8 mouse cellular contexts compared by ENCODE assay signal in genomic region chr19:4878405-4879323, GRCm38 (mm10). TPM values are rescaled to one million over a fixed set of nuclear protein-coding genes. Genes with fewer than 3 reads are reported as not detected.
DNase-seq lines count a peak whose midpoint lies in the region; ATAC-seq and TF ChIP-seq lines count a peak whose summit lies in the region.

Zdhhc24 (plus strand) TSS chr19:4878668.

- H3K4me3 ChIP-seq in C2C12 (ENCODE audit: insufficient read depth, poor library complexity, severe bottlenecking) (peak within 1 kb of the TSS; percentile 84), myocyte (peak within 1 kb of the TSS; percentile 43)
- peak within 1 kb of the TSS; percentile 79 for H3K4me3 ChIP-seq in erythroblast, embryonic 14.5 days (replicated peaks)
- peak within 1 kb of the TSS; percentile 97 for H3K4me3 ChIP-seq in heart, embryonic 11.5 days (ENCODE audit: low read depth, low read length)
- peak within 1 kb of the TSS; percentile 97 for H3K4me3 ChIP-seq in kidney, embryonic 16.5 days (ENCODE audit: low read length)
- peak within 1 kb of the TSS; percentile 99 for H3K4me3 ChIP-seq in liver, adult 2 months (ENCODE audit: insufficient read depth, low read depth, low read length)

- H3K27ac ChIP-seq in heart, embryonic 11.5 days (ENCODE audit: low read depth, low read length): peak within 1 kb of the TSS; percentile 22; the same call in 1 of the 2 replicates
- H3K27ac ChIP-seq in kidney, embryonic 16.5 days (ENCODE audit: low read length): peak within 1 kb of the TSS; percentile 88
- no peak within 1 kb of the TSS for H3K27ac ChIP-seq in liver, adult 2 months (replicated peaks; ENCODE audit: insufficient read depth, low read depth, low read length)

- no peaks in the 10 kb centered on the region for H3K27me3 ChIP-seq in C2C12 (ENCODE audit: control insufficient read depth, insufficient read depth, insufficient read length)
- H3K27me3 ChIP-seq in erythroblast, embryonic 14.5 days (ENCODE audit: control insufficient read depth): peaks cover 27% of the 10 kb centered on the region
- H3K27me3 ChIP-seq in heart, embryonic 11.5 days (ENCODE audit: control insufficient read depth, insufficient read depth, low read length): 0 out of 2 replicates have a peak, but pooled peaks cover 2% of the 10 kb centered on the region
- no peaks in the 10 kb centered on the region for H3K27me3 ChIP-seq in kidney, embryonic 16.5 days (ENCODE audit: insufficient read depth, low read length)
- H3K27me3 ChIP-seq in liver, adult 2 months (ENCODE audit: control insufficient read depth, insufficient read depth, low read length): no peaks in the 10 kb centered on the region
- H3K27me3 ChIP-seq in myocyte (ENCODE audit: control insufficient read depth, insufficient read depth, insufficient read length): no peaks in the 10 kb centered on the region
- no peaks in the 10 kb centered on the region for H3K27me3 ChIP-seq in splenic B cell, adult 2 months (ENCODE audit: control insufficient read depth, insufficient read depth, low read length, poor library complexity, severe bottlenecking)

- peak within 1 kb of the TSS; percentile 89 for H3K9ac ChIP-seq in heart, embryonic 11.5 days (ENCODE audit: low read depth, low read length)
- peak within 1 kb of the TSS; percentile 92 for H3K9ac ChIP-seq in kidney, embryonic 16.5 days (replicated peaks; ENCODE audit: low read length)
- H3K9ac ChIP-seq in liver, adult 2 months (ENCODE audit: low read depth, low read length): peak within 1 kb of the TSS; percentile 98

- H3K9me3 ChIP-seq in erythroblast, embryonic 14.5 days (ENCODE audit: control insufficient read depth, low read length): no peaks in the 10 kb centered on the region
- no peaks in the 10 kb centered on the region; the same call in 1 of the 2 replicates for H3K9me3 ChIP-seq in heart, embryonic 11.5 days (replicated peaks; ENCODE audit: control insufficient read depth, low read length)
- no peaks in the 10 kb centered on the region for H3K9me3 ChIP-seq in kidney, embryonic 16.5 days (ENCODE audit: low read length)

- peak; percentile 44; the same call in 1 of the 2 replicates for TF ChIP-seq POLR2A in brain, embryonic 14.5 days (IDR thresholded peaks at IDR 0.05; ENCODE audit: borderline replicate concordance, extremely low read depth, insufficient read depth, insufficient read length, poor library complexity, severe bottlenecking)
- TF ChIP-seq POLR2A in liver, adult 2 months (IDR thresholded peaks at IDR 0.05; ENCODE audit: extremely low read depth, insufficient read depth, low read length): 0 out of 2 replicates have a peak, but pooled peaks have one; percentile 47
- peak; percentile 49 for TF ChIP-seq POLR2A in myocyte (IDR thresholded peaks at IDR 0.05; ENCODE audit: insufficient read length, low read depth)

- H3K79me3 ChIP-seq in C2C12 (ENCODE audit: low read depth): peaks cover 4% of the 10 kb centered on the region

- H3K36me3 ChIP-seq in C2C12 (ENCODE audit: control insufficient read depth, insufficient read depth): no peaks in the 10 kb centered on the region
- peaks cover 40% of the 10 kb centered on the region for H3K36me3 ChIP-seq in erythroblast, embryonic 14.5 days (ENCODE audit: control insufficient read depth)
- no peaks in the 10 kb centered on the region for H3K36me3 ChIP-seq in heart, embryonic 11.5 days (ENCODE audit: control insufficient read depth, insufficient read depth, low read length)
- no peaks in the 10 kb centered on the region for H3K36me3 ChIP-seq in kidney, embryonic 16.5 days (ENCODE audit: insufficient read depth, low read length)
- no peaks in the 10 kb centered on the region for H3K36me3 ChIP-seq in liver, adult 2 months (ENCODE audit: control insufficient read depth, insufficient read depth, low read length)
- no peaks in the 10 kb centered on the region for H3K36me3 ChIP-seq in myocyte (ENCODE audit: control insufficient read depth, insufficient read depth)
- H3K36me3 ChIP-seq in splenic B cell, adult 2 months (ENCODE audit: control insufficient read depth, insufficient read depth, low read length, poor library complexity, severe bottlenecking): no peaks in the 10 kb centered on the region; the same call in 1 of the 2 replicates

- peak; percentile 94 for ATAC-seq in heart, embryonic 11.5 days (replicated peaks; ENCODE audit: insufficient number of reproducible peaks, low FRiP score, low TSS enrichment)
- peak; percentile 97 for ATAC-seq in kidney, embryonic 16.5 days (ENCODE audit: low FRiP score, low TSS enrichment)

- H3K79me2 ChIP-seq in C2C12 (ENCODE audit: control insufficient read depth, insufficient read depth) (peaks cover 12% of the 10 kb centered on the region), myocyte (ENCODE audit: control insufficient read depth, insufficient read depth) (peaks cover 8% of the 10 kb centered on the region)
- H3K79me2 ChIP-seq in liver, adult 2 months (ENCODE audit: control insufficient read depth, insufficient read depth, low read length): peaks cover 4% of the 10 kb centered on the region

- peak within 1 kb of the TSS; percentile 91 for H3K4me2 ChIP-seq in heart, embryonic 11.5 days
- H3K4me2 ChIP-seq in kidney, embryonic 16.5 days (replicated peaks; ENCODE audit: low read depth, low read length): peak within 1 kb of the TSS; percentile 96
- peak within 1 kb of the TSS; percentile 96 for H3K4me2 ChIP-seq in myocyte (ENCODE audit: low read depth)

- WGBS in heart, embryonic 11.5 days (ENCODE audit: insufficient replicate concordance): 1% methylated on average over 52 of the region's 52 CpGs
- WGBS in kidney, embryonic 16.5 days: 1% methylated on average over 52 of the region's 52 CpGs
- WGBS in liver, adult 2 months: 1% methylated on average over 52 of the region's 52 CpGs

- H3K4me1 ChIP-seq in erythroblast, embryonic 14.5 days (ENCODE audit: control insufficient read depth): peaks cover 68% of the 10 kb centered on the region
- peaks cover 7% of the 10 kb centered on the region for H3K4me1 ChIP-seq in heart, embryonic 11.5 days (ENCODE audit: control insufficient read depth, insufficient read depth, low read length)
- peaks cover 21% of the 10 kb centered on the region for H3K4me1 ChIP-seq in kidney, embryonic 16.5 days (ENCODE audit: insufficient read depth, low read length)
- peaks cover 6% of the 10 kb centered on the region for H3K4me1 ChIP-seq in liver, adult 2 months (ENCODE audit: control insufficient read depth, insufficient read depth, low read length)

- no peak for TF ChIP-seq CTCF in C2C12 (IDR thresholded peaks at IDR 0.05; ENCODE audit: control insufficient read depth, insufficient read depth, insufficient read length)
- TF ChIP-seq CTCF in brain, embryonic 14.5 days (IDR thresholded peaks at IDR 0.05; ENCODE audit: borderline replicate concordance, extremely low read depth, insufficient read depth, insufficient read length): no peak
- no peak for TF ChIP-seq CTCF in liver, adult 2 months (IDR thresholded peaks at IDR 0.05; ENCODE audit: low read depth, low read length)

- peak; percentile 98 for DNase-seq in brain, embryonic 14.5 days (ENCODE audit: low read depth)
- peak; percentile 86 for DNase-seq in liver, adult 2 months (ENCODE audit: extremely low read depth, low read depth, low spot score)
- DNase-seq in splenic B cell, adult 2 months (ENCODE audit: low read depth, low spot score): peak; percentile 95

- H3ac ChIP-seq in C2C12 (ENCODE audit: control insufficient read depth, insufficient read length, low read depth) (peak within 1 kb of the TSS; percentile 99), myocyte (ENCODE audit: control insufficient read depth, insufficient read length) (peak within 1 kb of the TSS; percentile 48)

TF ChIP-seq in C2C12, 6 proteins besides CTCF, POLR2A, EP300 and RAD21:
- TF ChIP-seq MAX (IDR thresholded peaks at IDR 0.05) (peak; percentile 12), MYOD1 (IDR thresholded peaks at IDR 0.05; ENCODE audit: control insufficient read depth, insufficient read length, low read depth) (no peak)

TF ChIP-seq in myocyte, 11 proteins besides CTCF, POLR2A, EP300 and RAD21:
- TF ChIP-seq MYOD1 (IDR thresholded peaks at IDR 0.05; ENCODE audit: control insufficient read depth in 1 of 3, insufficient read length in 2 of 3, low read depth in 2 of 3) (no peak), USF1 (IDR thresholded peaks at IDR 0.05; ENCODE audit: low read depth) (no peak), TCF3 (IDR thresholded peaks at IDR 0.05; ENCODE audit: insufficient read length, low read depth) (no peak), MAX (IDR thresholded peaks at IDR 0.05; ENCODE audit: low read depth) (no peak), POLR2AphosphoS2 (IDR thresholded peaks at IDR 0.05; ENCODE audit: insufficient read length, low read depth) (no peak), MYOG (IDR thresholded peaks at IDR 0.05; ENCODE audit: control insufficient read depth in 1 of 3, insufficient read depth in 1 of 3, insufficient read length in 2 of 3, low read depth in 2 of 3) (peak in 1 of 3 experiments; percentile 12), CEBPB (IDR thresholded peaks at IDR 0.05; ENCODE audit: insufficient read depth, poor library complexity, severe bottlenecking) (no peak), E2F4 (IDR thresholded peaks at IDR 0.05; ENCODE audit: insufficient read depth) (peak; percentile 7), REST (IDR thresholded peaks at IDR 0.05; ENCODE audit: insufficient read depth, insufficient read length) (no peak)

RNA-seq across cellular contexts. Expression of gene Zdhhc24, which starts in this region (rescaled TPM):
- 5.4 TPM for polyA plus RNA-seq in C2C12 (2012; fragmentation: generic; extraction: Trizol)
- 32.0 and 48.4 TPM in 2 replicates for polyA plus RNA-seq in brain, embryonic 14.5 days (2012; rRNA removed)
- 1.1 and 1.2 TPM in 2 replicates for polyA plus RNA-seq in erythroblast, embryonic 14.5 days (2012)
- 7.1 and 8.9 TPM in 2 replicates for polyA plus RNA-seq in heart, embryonic 11.5 days (2014; fragmentation: Nextera tagmentation; extraction: Ambion mirVana)
- 14.2 and 15.3 TPM in 2 replicates for polyA plus RNA-seq in kidney, embryonic 16.5 days (2015; fragmentation: Nextera tagmentation; extraction: Ambion mirVana)
- total RNA-seq in liver, adult 2 months (2014; rRNA removed): 2.5 and 3.4 TPM in 2 replicates
- 4.8 and 7.7 TPM in 2 replicates for polyA plus RNA-seq in liver, adult 2 months (2012; rRNA removed)
- 9.3 TPM for polyA plus RNA-seq in myocyte (2012; fragmentation: generic; extraction: Trizol)

Comparison
In these comparisons a context has a peak if more than half of its experiments do, and no peak if none do; other contexts are left out.
1. H3K4me3 ChIP-seq: peak in every context shown above with its lines; median percentile 99 in liver, adult 2 months; 97 in heart, embryonic 11.5 days; 97 in kidney, embryonic 16.5 days; 84 in C2C12; 79 in erythroblast, embryonic 14.5 days; 43 in myocyte.